Mouse (Mus musculus): ENCODE data around the gene Mutyh.
A peak's percentile ranks its signal among the peaks of the same experiment; 100 is the strongest.

Gene Mutyh

GRCm38 (mm10) chr4:116807197-116808129 lies at the start of gene Mutyh, which contains the start of gene Toe1:
Gene Mutyh, plus strand, starts transcription at chr4:116807723.
Gene Toe1, minus strand, starts transcription at chr4:116807640.
- peak; percentile 98 for DNase-seq (ENCODE audit: low read depth)

GRCm38 (mm10) chr4:116761914-116762313 lies 45.6 kb upstream of the Mutyh start:
- DNase-seq (ENCODE audit: low read depth), result no peak

DNA sequence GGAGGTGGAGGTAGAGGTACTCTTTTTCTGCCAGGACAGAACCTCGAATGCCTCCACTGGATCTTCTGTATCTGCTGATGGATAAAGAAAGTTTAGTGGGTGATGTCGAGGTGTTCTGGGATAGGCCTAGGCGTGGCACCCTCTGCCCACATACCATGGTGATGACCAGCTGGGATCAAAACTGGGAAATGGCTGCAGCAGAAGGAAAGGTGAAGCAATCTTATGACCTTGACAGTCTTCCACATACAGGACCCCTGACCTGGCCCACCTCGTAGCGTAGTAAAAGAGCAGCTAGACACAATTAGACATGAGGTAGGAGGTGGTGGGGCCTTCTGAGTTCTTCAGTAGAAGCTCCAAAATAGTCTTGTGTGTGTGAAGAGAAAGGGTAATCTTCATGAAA lies 43.5 kb upstream of the Mutyh start:
- DNase-seq (ENCODE audit: low read depth), result no peak

GRCm38 (mm10) chr4:116768510-116768909 lies 39.0 kb upstream of the Mutyh start:
- DNase-seq (ENCODE audit: low read depth), result no peak

GRCm38 (mm10) chr4:116769060-116769459 lies 38.5 kb upstream of the Mutyh start:
- peak; percentile 48 for DNase-seq (ENCODE audit: low read depth)

- peak; percentile 42 for DNase-seq (ENCODE audit: low read depth)
Observed at GRCm38 (mm10) chr4:116776391-116776790, 31.1 kb upstream of the Mutyh start.

DNA sequence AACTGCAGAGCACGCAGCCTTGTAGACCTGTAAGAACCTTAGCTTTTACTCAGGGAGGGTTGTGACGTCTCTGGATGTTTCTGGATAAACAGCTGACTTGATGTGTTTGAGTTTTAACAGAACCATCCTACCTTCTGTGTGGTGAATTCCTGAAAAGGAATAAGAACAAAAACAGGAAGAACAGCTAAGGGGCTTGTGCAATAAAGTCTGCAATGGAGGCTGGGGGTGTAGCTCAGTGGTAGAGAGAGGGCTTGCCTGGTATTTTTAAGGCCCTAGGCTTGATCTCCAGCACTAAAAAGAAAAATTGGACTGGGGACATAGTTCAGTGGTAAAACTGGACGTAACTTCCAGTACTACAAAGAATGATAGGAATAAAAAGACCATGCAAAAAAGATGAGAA lies 30.4 kb upstream of the Mutyh start:
- no peak for DNase-seq (ENCODE audit: low read depth)

- no peak for DNase-seq (ENCODE audit: low read depth)
Observed at GRCm38 (mm10) chr4:116780541-116780940, 27.0 kb upstream of the Mutyh start.

- DNase-seq (ENCODE audit: low read depth), result no peak
Observed at GRCm38 (mm10) chr4:116781366-116781765, 26.2 kb upstream of the Mutyh start.

GRCm38 (mm10) chr4:116782171-116782570 lies 25.4 kb upstream of the Mutyh start:
- DNase-seq (ENCODE audit: low read depth), result no peak

- peak; percentile 36 for DNase-seq (ENCODE audit: low read depth)
Observed at GRCm38 (mm10) chr4:116786587-116786986, 20.9 kb upstream of the Mutyh start.

GRCm38 (mm10) chr4:116787985-116788760 lies 19.4 kb upstream of the Mutyh start:
- DNase-seq (ENCODE audit: low read depth), result peak; percentile 77

- peak; percentile 91 for DNase-seq (ENCODE audit: low read depth)
Observed at GRCm38 (mm10) chr4:116788956-116789355, 18.6 kb upstream of the Mutyh start.

DNA sequence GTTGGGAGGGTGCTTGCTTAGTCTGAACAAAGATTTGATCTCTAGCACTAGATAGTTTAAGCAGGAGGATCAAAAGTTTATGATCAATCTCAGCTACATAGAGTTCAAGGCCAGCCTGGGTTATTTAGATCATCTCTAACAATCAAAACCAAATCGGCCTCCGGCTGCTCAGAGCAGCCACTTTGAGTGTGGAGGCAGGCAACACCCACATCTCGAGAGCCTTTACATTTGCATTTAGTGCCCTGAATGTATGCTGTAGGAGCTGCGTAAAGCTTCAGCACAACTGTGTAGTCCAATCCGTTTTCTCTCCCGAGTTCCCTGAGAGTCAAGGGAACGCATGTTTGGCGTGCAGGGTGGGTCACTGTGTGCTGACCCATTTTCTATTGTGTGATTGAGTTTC lies 15.1 kb upstream of the Mutyh start:
- DNase-seq (ENCODE audit: low read depth), result no peak

- DNase-seq (ENCODE audit: low read depth), result peak; percentile 51
Observed at GRCm38 (mm10) chr4:116794273-116794672, 13.2 kb upstream of the Mutyh start.

DNA sequence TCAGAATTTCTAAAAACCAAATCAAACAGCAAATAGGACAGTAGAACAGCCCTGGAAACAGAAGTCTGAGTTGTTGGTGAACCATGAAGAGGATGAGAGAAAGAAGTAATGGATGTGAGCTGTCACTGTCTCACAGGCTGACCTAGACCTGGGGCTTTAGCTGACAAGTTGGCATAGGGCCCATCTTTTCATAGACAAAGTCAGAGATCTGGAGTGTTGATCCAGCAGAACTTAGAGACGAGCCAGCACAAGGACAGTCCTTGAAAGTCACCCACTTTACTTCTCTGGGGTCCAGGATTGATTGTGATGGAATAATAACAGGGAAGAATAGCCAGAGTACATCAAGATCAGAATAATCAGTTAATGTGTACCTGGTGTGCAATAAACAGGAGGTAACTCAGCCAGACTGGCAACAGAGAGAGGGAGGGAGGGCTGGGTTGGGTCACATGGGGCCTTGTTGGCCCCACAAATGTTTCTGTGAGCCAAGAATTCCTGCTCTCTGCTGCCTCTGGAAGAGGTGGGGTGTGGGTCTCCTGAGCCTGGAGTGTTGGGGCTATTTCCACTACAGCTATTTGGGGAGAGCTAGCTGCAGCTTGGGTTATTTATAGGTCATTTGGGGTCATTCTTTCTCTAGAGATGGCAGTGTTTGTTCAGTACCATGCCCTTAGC lies 10.9 kb upstream of the Mutyh start:
- no peak for DNase-seq (ENCODE audit: low read depth)

DNA sequence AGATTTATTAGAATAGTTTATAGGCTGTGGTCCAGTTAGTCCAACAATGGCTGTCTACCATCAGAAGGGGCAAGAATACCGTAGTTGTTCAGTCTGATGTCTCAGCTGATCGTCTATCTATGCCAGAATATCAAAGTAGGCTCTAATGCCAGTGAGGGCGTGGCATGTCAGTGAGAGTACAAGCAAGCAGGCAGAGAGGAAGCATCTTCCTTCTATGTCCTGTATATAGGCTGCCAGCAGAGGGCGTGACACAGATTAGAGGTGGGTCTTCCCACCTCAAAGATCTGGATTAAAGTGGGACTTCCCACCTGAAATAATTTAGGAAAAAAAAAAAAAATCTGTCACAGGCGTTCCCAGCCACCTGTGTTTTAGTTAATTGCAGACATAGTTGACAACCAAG lies 7.6 kb upstream of the Mutyh start:
- peak; percentile 60 for DNase-seq (ENCODE audit: low read depth)

GRCm38 (mm10) chr4:116811012-116811411 lies 3.5 kb downstream of the Mutyh start:
- DNase-seq (ENCODE audit: low read depth), result peak; percentile 14

- DNase-seq (ENCODE audit: low read depth), result no peak
Observed at GRCm38 (mm10) chr4:116815276-116815675, 7.8 kb downstream of the Mutyh start.

DNA sequence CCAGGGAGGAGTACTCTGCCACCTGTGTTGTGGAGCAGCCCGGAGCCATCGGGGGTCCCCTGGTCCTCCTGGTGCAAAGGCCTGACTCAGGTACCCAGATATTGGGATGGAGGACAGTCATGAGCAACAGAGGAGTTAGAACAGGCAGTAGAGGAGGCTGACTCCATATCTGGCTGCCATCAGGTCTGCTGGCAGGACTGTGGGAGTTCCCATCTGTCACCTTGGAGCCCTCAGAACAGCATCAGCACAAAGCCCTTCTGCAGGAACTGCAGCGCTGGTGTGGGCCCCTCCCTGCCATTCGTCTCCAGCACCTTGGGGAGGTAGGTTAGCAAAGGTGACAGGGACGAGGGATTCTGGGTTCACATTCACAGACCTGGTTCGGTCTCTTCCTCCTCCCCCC lies 10.0 kb downstream of the Mutyh start:
- DNase-seq (ENCODE audit: low read depth), result no peak

DNA sequence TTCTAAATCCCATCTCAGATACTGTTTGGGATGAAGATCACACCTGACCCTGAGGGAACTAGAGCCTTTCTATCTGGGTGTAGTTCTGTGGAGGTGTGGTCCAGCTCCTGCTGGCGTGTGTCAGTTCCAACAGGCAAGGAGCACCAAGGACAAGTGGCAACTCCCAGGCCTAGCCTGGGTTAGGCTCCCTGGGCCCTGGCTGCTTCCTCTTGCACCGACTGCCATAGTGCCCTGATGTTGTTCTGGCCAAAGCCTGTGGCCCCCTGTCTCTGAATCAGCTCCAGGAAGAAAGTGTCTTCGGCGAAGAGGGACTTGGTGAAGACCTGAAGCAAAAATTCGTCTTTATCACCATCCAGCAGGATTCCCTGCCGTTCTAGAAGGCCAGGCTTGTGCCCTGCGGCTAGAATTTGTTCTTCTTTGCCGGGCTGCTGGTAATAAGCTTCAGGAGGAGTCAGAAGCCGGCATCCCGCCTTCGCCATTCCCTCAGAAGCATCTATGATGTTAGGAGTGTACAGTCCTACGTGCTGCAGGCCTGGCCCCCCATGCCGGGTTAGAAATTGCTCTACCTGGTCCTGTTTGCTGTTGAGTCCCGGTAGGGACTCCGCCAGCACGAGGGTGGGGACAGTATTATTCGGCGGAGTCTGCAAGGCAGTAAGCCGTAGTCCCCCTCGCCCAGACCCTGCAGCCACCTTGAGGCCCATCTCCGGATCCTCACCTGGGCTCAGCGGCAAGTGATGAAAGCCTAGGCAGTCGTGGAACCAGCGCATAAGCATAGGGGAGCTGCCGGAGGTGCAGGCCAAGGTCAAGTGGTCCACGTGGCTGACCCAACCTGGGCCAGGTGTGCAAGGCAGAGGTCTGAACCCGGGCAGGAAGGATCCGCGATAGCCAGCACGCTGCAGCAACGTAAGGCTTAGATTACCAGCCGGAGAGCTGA lies 12.7 kb downstream of the Mutyh start:
- no peak for DNase-seq (ENCODE audit: low read depth)

Data from 416B (cell line).